Mouse (Mus musculus): ENCODE data around the gene Rgs8. TPM values are rescaled to one million over a fixed set of nuclear protein-coding genes. Genes with fewer than 3 reads are reported as not detected.

The Rgs8 gene
- polyA plus RNA-seq, 1 experiment from 2014 or later = 47.1 TPM

DNA sequence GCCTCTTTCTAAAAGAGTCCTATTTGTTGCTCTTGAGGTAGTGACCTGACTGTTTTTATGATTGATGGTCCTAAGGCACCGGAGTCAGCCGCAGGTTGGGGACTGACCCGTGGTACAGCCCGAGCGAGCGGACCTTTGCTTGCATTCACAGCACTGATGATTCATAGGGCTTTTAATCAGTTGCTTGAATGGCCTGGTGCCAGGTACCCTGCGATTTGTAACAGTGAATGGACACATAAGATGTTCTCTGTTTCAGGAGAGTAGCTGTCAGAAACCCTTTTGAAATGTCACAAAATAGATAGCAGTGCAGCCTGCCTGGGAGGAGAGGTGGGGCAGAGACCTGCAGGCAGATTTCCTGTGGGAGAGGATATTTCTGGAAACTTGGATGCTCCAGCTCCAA lies 16.3 kb downstream of the Rgs8 start:
- no peaks in the 10 kb centered on the region for H3K27me3 ChIP-seq (ENCODE audit: control insufficient read depth, insufficient read depth, low read depth, low read length)
- no peaks in the 10 kb centered on the region; the same call in 1 of the 2 replicates for H3K36me3 ChIP-seq (ENCODE audit: control insufficient read depth, insufficient read depth, low read length)
- no peaks in the 10 kb centered on the region for H3K9me3 ChIP-seq (replicated peaks; ENCODE audit: control insufficient read depth, low read length, poor library complexity, severe bottlenecking)
- 47% methylated on average over 7 of the region's 7 CpGs for WGBS
- peak overlapping the region; percentile 58 for H3K27ac ChIP-seq (ENCODE audit: low read length)
- H3K9ac ChIP-seq (ENCODE audit: low read depth, low read length) = peak overlapping the region; percentile 41; the same call in 1 of the 2 replicates
- peaks cover 54% of the 10 kb centered on the region for H3K4me1 ChIP-seq (ENCODE audit: control insufficient read depth, insufficient read depth, low read length)
- peak overlapping the region; percentile 15 for H3K4me3 ChIP-seq (ENCODE audit: low read depth, low read length)
- H3K4me2 ChIP-seq (ENCODE audit: low read length) = peak overlapping the region; percentile 25; the same call in 1 of the 2 replicates
- no peak for ATAC-seq

DNA sequence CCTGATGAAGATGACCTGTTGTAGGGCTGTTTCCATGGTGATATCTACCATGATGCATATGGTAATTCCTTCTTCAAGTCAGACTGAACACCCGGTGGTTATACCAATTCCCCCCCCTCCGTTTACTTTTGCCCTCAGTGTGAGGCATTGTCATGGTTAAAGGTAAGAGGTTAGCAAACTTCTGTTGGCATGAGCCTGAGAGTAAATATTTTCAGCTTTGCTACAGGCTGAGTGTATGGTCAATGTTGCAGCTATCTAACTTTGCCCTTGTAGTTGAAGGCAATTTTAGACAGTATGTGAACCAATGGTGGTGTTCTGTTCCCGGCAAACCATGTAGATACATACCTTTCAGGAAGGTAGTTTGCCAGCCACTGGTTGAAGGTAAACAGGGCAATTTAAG lies 16.9 kb downstream of the Rgs8 start:
- Histone ChIP-seq H3K9ac (ENCODE audit: low read depth, low read length) (0 out of 2 replicates have a peak overlapping the region, but pooled peaks have one; percentile 41), H3K27me3 (ENCODE audit: control insufficient read depth, insufficient read depth, low read depth, low read length) (no peaks in the 10 kb centered on the region), H3K9me3 (replicated peaks; ENCODE audit: control insufficient read depth, low read length, poor library complexity, severe bottlenecking) (no peaks in the 10 kb centered on the region), H3K36me3 (ENCODE audit: control insufficient read depth, insufficient read depth, low read length) (no peaks in the 10 kb centered on the region; the same call in 1 of the 2 replicates), H3K4me1 (ENCODE audit: control insufficient read depth, insufficient read depth, low read length) (peaks cover 49% of the 10 kb centered on the region), H3K4me3 (ENCODE audit: low read depth, low read length) (no peak overlapping the region), H3K4me2 (ENCODE audit: low read length) (peak overlapping the region; percentile 25; the same call in 1 of the 2 replicates), H3K27ac (ENCODE audit: low read length) (0 out of 2 replicates have a peak overlapping the region, but pooled peaks have one; percentile 18)
- ATAC-seq = no peak
- 48% methylated on average over 3 of the region's 3 CpGs for WGBS

DNA sequence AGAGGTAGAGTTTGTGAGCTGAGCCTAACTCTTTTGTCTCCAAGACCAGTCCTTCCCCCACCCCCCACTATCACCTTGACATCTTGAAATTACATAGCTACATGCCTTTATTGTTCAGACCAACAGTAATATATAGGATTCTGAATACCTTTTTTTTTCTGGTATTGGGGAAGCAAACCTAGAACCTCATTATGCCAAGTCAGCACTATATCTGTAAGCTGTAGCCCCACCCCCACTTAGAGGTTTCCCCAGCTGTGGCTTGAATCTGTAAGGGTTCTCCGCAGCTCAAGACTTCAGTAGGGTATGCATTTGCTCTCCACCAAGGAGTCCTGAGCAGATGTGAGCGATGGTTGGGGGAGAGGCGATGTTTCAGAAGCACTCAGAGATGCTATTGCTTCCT lies 18.5 kb downstream of the Rgs8 start:
- H3K4me2 ChIP-seq (ENCODE audit: low read length) = no peak overlapping the region
- no peak overlapping the region for H3K9ac ChIP-seq (ENCODE audit: low read depth, low read length)
- H3K27me3 ChIP-seq (ENCODE audit: control insufficient read depth, insufficient read depth, low read depth, low read length) = no peaks in the 10 kb centered on the region
- H3K27ac ChIP-seq (ENCODE audit: low read length) = no peak overlapping the region
- no peaks in the 10 kb centered on the region; the same call in 1 of the 2 replicates for H3K36me3 ChIP-seq (ENCODE audit: control insufficient read depth, insufficient read depth, low read length)
- no peaks in the 10 kb centered on the region for H3K9me3 ChIP-seq (replicated peaks; ENCODE audit: control insufficient read depth, low read length, poor library complexity, severe bottlenecking)
- 85% methylated on average over 3 of the region's 3 CpGs for WGBS
- H3K4me1 ChIP-seq (ENCODE audit: control insufficient read depth, insufficient read depth, low read length) = peaks cover 36% of the 10 kb centered on the region
- no peak overlapping the region for H3K4me3 ChIP-seq (ENCODE audit: low read depth, low read length)
- no peak for ATAC-seq

DNA sequence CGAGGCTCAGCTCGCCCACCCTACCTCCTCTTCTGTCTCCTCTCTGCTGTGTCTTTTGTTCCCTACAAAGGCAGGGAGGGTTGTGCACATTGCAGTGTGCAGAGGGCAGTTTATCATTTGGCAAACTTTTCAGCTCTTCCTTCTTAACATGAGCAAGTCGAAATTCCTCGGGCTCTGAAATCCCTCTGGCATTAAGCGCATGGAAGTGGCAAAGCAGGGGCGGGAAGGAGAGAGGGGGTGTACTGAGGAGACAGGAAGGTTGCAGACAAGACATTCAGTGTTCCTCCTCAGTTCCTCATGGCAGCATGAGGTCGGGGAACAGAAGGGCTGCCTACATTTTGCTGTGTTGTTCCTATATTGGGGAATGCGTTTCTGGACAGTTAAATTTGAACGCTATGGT lies 19.9 kb downstream of the Rgs8 start:
- no peaks in the 10 kb centered on the region for H3K27me3 ChIP-seq (ENCODE audit: control insufficient read depth, insufficient read depth, low read depth, low read length)
- WGBS = 59% methylated on average over 8 of the region's 9 CpGs
- H3K4me2 ChIP-seq (ENCODE audit: low read length) = no peak overlapping the region
- ATAC-seq = no peak
- H3K4me3 ChIP-seq (ENCODE audit: low read depth, low read length) = no peak overlapping the region
- peaks cover 26% of the 10 kb centered on the region for H3K4me1 ChIP-seq (ENCODE audit: control insufficient read depth, insufficient read depth, low read length)
- H3K9me3 ChIP-seq (replicated peaks; ENCODE audit: control insufficient read depth, low read length, poor library complexity, severe bottlenecking) = no peaks in the 10 kb centered on the region
- H3K27ac ChIP-seq (ENCODE audit: low read length) = no peak overlapping the region
- H3K36me3 ChIP-seq (ENCODE audit: control insufficient read depth, insufficient read depth, low read length) = no peaks in the 10 kb centered on the region; the same call in 1 of the 2 replicates
- no peak overlapping the region for H3K9ac ChIP-seq (ENCODE audit: low read depth, low read length)

DNA sequence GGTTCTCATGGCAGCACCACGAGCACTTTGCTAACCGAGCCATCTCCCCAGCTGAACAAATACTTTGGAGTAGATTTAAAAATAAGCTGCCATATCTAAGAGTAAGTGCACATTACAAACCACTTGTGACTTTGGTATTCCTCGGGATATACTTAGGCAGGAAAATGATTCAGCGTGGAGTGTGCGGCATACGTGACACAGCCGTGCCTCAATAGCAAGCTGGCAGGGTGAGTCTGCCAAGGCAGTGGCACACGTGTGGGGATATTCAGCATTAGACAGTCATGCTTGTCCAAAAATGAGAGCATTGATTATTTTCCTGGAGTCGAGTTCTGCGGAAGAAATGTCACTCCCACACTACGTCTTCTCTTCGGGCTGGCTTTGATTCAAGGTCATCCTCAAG lies 21.1 kb downstream of the Rgs8 start:
- WGBS = 82% methylated on average over 12 of the region's 12 CpGs
- H3K4me3 ChIP-seq (ENCODE audit: low read depth, low read length) = no peak overlapping the region
- H3K36me3 ChIP-seq (ENCODE audit: control insufficient read depth, insufficient read depth, low read length) = no peaks in the 10 kb centered on the region; the same call in 1 of the 2 replicates
- no peak overlapping the region for H3K27ac ChIP-seq (ENCODE audit: low read length)
- H3K4me1 ChIP-seq (ENCODE audit: control insufficient read depth, insufficient read depth, low read length) = peaks cover 23% of the 10 kb centered on the region
- H3K9ac ChIP-seq (ENCODE audit: low read depth, low read length) = no peak overlapping the region
- H3K4me2 ChIP-seq (ENCODE audit: low read length) = no peak overlapping the region
- no peaks in the 10 kb centered on the region for H3K9me3 ChIP-seq (replicated peaks; ENCODE audit: control insufficient read depth, low read length, poor library complexity, severe bottlenecking)
- no peaks in the 10 kb centered on the region for H3K27me3 ChIP-seq (ENCODE audit: control insufficient read depth, insufficient read depth, low read depth, low read length)
- ATAC-seq = no peak

DNA sequence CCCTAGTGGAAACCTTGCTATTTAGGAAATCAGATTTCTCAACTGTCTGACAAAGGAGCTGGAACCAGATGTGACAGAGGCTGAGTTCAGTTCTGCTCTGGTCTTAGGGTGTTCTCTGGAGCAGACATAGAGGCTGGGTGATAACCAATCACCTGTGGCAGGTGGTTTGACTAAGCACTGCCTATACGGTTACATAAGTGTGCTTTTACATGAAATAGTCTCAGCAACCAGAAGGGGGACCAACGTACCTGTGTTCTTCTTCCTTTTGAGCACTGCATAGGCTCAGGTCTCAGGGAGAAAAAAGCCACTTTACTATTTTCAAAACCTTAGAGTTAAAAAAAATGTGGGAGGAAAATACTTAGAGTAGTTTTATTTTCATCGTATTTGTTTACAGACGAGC lies 22.8 kb downstream of the Rgs8 start:
- WGBS = 75% methylated on average over 4 of the region's 4 CpGs
- no peak overlapping the region for H3K27ac ChIP-seq (ENCODE audit: low read length)
- no peak for ATAC-seq

DNA sequence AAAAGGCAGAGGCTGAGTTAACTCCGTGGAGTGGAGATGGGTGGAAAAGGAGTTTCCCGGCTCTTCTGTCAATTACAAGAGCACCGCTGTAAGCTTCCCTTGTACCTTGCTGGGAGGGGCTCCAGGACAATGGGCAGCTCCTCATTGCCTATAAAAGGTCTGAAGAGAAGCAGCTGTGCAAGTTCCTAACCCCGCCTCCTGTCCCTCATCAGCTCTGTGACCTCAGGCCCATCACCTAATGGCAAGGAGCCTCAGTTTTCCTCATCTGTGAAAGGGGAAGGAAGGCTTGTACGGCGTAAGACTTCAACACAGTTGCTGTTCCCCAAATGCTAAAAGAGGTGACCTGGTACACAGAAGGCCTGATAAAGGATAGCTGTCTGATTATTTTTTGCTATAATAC lies 24.8 kb downstream of the Rgs8 start:
- ATAC-seq = no peak
- Histone ChIP-seq H3K4me3 (ENCODE audit: low read depth, low read length) (no peak overlapping the region), H3K9ac (ENCODE audit: low read depth, low read length) (no peak overlapping the region), H3K36me3 (ENCODE audit: control insufficient read depth, insufficient read depth, low read length) (no peaks in the 10 kb centered on the region; the same call in 1 of the 2 replicates), H3K27ac (ENCODE audit: low read length) (no peak overlapping the region), H3K27me3 (ENCODE audit: control insufficient read depth, insufficient read depth, low read depth, low read length) (no peaks in the 10 kb centered on the region), H3K9me3 (replicated peaks; ENCODE audit: control insufficient read depth, low read length, poor library complexity, severe bottlenecking) (no peaks in the 10 kb centered on the region), H3K4me1 (ENCODE audit: control insufficient read depth, insufficient read depth, low read length) (peaks cover 19% of the 10 kb centered on the region), H3K4me2 (ENCODE audit: low read length) (no peak overlapping the region)
- 60% methylated on average over 6 of the region's 6 CpGs for WGBS

More for the DNA sequence above, 22.8 kb downstream of the Rgs8 start:
- H3K4me2 ChIP-seq (ENCODE audit: low read length) = no peak overlapping the region
- H3K4me1 ChIP-seq (ENCODE audit: control insufficient read depth, insufficient read depth, low read length) = peaks cover 20% of the 10 kb centered on the region
- no peaks in the 10 kb centered on the region for H3K27me3 ChIP-seq (ENCODE audit: control insufficient read depth, insufficient read depth, low read depth, low read length)
- H3K9ac ChIP-seq (ENCODE audit: low read depth, low read length) = no peak overlapping the region
- H3K9me3 ChIP-seq (replicated peaks; ENCODE audit: control insufficient read depth, low read length, poor library complexity, severe bottlenecking) = no peaks in the 10 kb centered on the region
- H3K36me3 ChIP-seq (ENCODE audit: control insufficient read depth, insufficient read depth, low read length) = no peaks in the 10 kb centered on the region; the same call in 1 of the 2 replicates
- no peak overlapping the region for H3K4me3 ChIP-seq (ENCODE audit: low read depth, low read length)

DNA sequence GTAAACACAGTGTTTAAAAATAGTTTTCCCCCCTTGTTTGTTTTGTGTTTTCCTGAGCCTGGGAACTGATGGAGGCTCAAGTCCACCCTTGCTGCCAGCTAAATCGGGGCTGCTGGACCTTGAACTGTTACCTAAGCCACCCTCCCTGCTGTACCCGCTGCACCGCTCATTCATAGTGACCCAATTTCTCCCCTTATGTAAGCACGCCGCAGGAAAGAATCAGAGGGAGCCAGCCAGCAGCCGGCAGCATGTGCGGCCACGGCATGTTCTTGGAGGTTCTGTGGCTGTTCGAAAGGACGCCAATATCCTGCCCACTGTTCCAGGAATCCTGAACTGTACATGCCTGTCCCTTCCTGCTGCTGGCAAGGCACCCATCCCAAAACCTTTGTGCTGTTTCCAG lies 26.3 kb downstream of the Rgs8 start:
- 35% methylated on average over 10 of the region's 10 CpGs for WGBS
- H3K9me3 ChIP-seq (replicated peaks; ENCODE audit: control insufficient read depth, low read length, poor library complexity, severe bottlenecking) = no peaks in the 10 kb centered on the region
- ATAC-seq = no peak
- H3K27ac ChIP-seq (ENCODE audit: low read length) = peak overlapping the region; percentile 3; the same call in 1 of the 2 replicates
- H3K36me3 ChIP-seq (ENCODE audit: control insufficient read depth, insufficient read depth, low read length) = no peaks in the 10 kb centered on the region
- H3K9ac ChIP-seq (ENCODE audit: low read depth, low read length) = no peak overlapping the region
- H3K27me3 ChIP-seq (ENCODE audit: control insufficient read depth, insufficient read depth, low read depth, low read length) = no peaks in the 10 kb centered on the region
- no peak overlapping the region for H3K4me3 ChIP-seq (ENCODE audit: low read depth, low read length)
- no peak overlapping the region for H3K4me2 ChIP-seq (ENCODE audit: low read length)
- peaks cover 17% of the 10 kb centered on the region for H3K4me1 ChIP-seq (ENCODE audit: control insufficient read depth, insufficient read depth, low read length)

DNA sequence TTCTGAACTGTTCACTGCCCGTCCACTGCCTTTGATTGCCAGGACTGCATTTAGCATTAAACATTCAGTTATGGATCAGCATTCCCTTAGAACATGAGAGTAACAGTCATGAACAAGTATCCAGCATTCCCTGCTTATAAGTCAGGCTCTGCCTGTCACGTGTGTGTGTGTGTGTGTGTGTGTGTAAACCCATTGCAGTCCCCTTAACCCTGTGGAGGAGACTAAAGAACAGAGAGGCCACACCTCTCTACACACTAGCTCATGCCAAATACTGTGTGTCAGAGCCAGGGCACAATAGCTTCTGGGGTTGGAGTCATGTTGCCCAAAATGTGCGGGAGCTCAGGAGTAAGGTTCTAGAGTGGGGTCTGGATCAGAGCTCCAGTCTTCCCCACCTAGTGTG lies 26.8 kb downstream of the Rgs8 start:
- no peaks in the 10 kb centered on the region for H3K9me3 ChIP-seq (replicated peaks; ENCODE audit: control insufficient read depth, low read length, poor library complexity, severe bottlenecking)
- no peaks in the 10 kb centered on the region for H3K36me3 ChIP-seq (ENCODE audit: control insufficient read depth, insufficient read depth, low read length)
- no peak overlapping the region for H3K4me2 ChIP-seq (ENCODE audit: low read length)
- no peak overlapping the region for H3K27ac ChIP-seq (ENCODE audit: low read length)
- no peaks in the 10 kb centered on the region for H3K27me3 ChIP-seq (ENCODE audit: control insufficient read depth, insufficient read depth, low read depth, low read length)
- no peak overlapping the region for H3K9ac ChIP-seq (ENCODE audit: low read depth, low read length)
- H3K4me1 ChIP-seq (ENCODE audit: control insufficient read depth, insufficient read depth, low read length) = peaks cover 17% of the 10 kb centered on the region
- ATAC-seq = 0 out of 2 replicates have a peak, but pooled peaks have one; percentile 39
- no peak overlapping the region for H3K4me3 ChIP-seq (ENCODE audit: low read depth, low read length)
- 55% methylated on average over 3 of the region's 3 CpGs for WGBS
